Mouse (Mus musculus): ENCODE results near the gene Psmd2.

The Psmd2 gene

DNA sequence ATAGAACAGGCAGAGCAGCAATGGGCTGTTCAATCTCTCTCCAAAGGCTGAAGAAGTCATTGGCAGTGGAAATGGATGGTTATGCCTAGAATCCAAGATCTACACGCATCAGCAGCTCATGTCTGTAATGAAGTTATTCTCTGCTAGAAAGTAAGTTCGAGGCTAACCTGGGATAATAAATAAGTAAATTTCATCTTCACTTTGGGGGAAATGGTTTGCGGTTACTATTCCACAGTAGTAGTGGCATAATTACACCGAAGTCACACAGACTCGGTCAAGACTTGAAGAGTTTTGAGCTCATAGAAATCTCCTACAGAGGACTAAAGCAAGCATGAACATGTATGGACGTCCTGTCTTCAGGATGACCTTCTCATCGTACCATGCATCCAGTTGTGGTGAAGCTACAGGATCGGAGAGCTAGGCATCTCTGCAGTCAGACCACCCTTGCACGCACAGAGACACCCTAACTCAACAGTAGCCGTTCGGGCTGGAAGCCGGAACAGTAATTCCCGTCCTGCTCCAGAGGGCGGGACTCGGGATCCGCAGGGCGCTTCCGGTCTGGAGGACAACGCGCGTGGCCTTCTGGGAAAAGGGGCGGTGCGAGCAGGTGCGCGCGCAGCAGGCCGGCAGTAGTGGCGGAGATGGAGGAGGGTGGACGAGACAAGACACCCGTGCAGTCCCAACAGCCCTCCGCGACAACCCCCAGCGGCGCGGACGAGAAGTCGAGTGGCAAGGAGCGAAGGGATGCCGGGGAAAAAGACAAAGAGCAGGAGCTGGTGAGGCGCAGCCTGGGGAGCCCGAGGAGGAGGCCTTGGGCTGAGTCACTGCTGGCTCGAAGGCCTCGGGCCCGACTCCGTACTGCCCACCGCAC, at the start of gene Psmd2:
Psmd2 (plus strand) TSS at position 577 of the 871 bp plus-strand sequence.
- peak; percentile 97 for DNase-seq

DNA sequence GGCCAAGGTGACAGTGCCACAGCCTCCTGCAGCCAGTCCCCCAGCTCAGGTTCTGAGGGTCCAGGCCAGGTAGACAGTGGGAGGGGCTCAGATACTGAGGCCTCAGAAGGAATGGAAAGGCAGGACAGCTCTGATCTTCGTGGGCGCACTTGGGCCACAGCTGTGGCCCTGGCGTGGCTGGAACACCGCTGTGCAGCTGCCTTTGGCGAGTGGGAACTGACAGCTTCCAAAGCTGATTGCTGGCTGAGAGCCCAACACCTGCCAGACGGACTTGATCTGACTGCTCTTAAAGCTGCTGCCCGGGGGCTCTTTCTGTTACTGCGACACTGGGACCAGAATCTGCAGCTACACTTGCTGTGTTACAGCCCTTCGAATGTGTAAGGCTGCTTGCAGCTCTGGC, 46.7 kb upstream of the Psmd2 start:
- no peak for DNase-seq

DNA sequence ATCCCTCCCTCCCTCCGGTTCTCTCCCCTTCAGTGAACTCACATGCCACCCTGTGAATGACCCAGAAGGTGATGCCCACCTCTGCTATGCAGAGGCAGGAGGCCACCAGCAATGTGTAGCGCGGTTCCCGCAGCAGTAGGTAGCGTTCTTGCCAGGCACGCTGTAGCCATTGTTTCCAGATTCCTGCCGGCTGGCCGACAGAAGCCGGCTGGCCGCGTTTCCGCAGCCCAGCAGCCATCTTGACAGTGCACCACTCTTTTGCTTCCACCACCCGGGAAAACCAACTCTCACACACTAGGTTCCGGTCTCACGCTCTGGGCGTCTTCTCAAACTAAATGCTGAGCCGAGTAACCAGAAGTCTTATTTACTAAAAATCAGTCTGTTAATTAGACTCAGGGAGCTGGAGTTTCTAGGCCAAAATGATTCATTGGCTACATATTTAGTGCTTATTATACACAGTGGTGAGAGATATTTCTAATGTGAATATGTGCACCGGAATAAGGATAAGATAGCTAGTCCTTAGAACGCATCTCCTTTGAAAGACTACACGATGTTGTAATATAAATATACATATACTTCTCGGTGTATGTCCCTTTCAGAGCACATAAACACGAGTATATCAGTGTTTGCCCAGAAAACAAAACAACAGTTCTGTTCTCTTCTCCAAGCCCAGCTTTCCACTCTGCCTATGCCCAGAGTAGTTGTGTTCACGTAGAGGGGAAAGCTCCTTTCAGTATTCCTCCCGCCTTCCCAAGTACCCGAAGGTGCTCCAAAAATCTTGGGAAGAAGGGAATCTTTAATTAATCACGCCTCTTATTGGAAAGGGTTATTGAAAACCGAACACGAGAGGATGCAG, 40.7 kb upstream of the Psmd2 start:
- peak; percentile 84 for DNase-seq

DNA sequence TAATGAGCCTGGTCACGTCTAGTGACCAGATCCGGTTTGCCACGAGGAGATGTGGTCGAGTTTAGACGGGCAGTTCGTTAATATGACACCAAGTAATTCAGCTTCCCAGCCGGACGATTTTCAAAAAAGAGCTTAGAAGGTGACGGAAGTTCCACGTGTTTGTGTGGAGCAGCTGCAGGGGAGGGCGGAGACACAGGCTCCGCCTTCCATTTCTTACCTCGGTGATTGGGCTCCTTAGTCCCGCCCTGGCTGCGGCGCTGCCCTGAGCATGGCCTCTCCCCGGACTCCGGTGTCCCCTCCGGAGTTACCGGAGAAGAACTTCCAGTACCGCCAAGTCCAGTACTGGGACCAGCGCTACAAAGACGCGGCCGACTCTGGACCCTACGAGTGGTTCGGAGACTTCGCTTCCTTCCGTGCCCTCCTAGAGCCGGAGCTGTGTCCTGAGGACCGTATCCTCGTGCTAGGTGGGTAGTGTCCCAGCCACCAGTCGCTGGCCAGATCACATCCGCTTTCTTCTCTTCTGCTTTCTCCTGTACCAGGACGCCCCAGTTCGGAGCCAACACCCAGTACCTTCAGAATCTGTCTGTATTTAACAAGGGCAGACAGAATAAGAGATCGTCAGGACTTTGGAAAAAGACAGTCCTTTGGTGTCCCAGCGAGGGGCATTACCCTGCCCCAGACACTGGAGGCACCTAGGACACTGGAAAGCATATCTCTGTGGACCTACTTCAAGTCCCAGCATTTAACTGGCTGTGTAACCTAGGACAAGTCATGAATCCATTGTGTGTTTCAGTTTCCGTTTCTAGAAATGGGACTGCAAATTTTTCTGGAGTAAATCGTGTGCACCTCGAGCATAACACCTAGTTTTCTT, 39.9 kb upstream of the Psmd2 start, which contains the start of the genes Eef1akmt4, Gm49333 and Alg3:
Eef1akmt4 (plus strand) TSS at position 237 of the 871 bp plus-strand sequence.
Gm49333 (plus strand) TSS at position 254 of the 871 bp plus-strand sequence.
Alg3 (minus strand) TSS at position 379 of the 871 bp plus-strand sequence.
- DNase-seq = peak; percentile 95

DNA sequence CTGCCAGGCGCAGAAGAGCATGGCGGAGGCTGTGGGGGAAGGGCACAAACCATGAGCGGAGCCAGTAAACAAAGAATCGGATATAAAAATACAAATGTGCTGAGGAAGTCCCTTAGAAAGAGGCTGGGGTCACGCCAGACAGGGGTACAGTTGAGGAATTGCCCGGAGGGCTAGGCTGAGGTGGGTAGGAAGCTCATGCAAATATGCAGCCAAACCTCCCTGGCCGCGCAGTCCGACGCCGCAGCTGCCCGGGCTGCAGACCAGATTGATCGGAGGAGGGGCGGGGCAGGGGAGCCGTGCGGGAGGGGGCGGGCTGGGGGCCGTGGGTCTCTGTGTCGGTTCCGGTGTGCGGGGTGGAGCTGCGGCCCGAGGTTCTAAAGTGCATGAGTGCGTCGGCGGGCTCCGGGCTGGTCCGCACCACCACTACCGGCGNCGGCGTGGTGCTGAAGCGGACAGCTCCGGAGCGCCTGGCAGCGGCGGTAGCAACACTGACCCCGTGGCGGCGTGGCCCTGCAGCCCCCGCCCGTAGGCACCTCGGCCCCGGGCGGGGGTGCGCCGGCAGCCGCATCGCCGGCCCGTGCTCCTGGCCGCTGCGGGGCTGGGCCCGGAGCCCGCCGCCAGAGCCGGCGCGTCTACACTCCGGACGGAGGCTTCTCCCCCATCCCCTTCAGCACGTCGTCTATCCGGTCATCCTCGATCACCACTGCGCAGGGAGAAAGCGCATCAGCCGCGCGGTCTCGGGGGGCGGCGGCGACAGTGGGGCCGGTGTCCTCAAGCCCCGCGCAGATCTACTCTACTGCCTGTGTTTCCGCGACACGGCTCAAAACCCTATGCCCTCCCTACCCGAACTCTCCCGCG, 31.7 kb upstream of the Psmd2 start:
- no peak for DNase-seq

DNA sequence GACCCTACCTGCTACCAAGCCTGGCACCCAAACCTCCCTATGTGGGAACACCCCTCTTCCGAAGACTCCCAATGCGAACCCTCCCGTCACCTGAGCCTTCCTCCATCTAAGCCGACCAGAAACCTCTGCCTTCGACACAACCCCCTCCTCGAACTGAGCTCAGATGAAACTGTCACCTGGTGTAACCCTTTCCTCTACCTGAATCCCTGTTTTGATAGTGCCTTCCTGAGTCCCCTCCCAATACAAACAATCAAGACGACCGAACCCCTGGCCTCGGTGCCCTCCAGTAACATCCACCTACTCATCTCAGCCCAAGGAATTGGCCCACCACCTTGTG, 31.1 kb upstream of the Psmd2 start:
- no peak for DNase-seq

DNA sequence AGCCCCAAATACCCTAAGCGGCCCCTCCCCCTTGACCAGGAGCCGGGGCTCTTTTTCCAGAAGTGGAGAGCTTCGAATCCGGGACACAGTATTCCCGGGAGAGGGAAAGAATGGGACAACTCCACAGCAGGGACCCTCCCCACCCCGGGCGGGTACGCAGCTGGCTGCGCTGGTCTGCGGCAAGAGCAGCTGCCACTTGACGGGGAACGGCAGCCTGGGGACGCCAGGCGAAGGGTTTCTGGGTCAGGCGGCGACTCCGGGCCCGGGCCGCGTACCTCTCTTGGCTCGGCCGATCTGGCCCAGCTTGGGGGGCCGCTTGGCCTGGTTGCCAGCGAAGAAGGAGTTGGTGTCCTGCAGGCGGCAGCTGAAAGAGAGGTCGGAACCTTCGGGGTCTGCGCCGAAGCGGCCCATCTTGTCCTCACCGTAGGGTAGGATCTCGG, 30.7 kb upstream of the Psmd2 start:
- DNase-seq = no peak

DNA sequence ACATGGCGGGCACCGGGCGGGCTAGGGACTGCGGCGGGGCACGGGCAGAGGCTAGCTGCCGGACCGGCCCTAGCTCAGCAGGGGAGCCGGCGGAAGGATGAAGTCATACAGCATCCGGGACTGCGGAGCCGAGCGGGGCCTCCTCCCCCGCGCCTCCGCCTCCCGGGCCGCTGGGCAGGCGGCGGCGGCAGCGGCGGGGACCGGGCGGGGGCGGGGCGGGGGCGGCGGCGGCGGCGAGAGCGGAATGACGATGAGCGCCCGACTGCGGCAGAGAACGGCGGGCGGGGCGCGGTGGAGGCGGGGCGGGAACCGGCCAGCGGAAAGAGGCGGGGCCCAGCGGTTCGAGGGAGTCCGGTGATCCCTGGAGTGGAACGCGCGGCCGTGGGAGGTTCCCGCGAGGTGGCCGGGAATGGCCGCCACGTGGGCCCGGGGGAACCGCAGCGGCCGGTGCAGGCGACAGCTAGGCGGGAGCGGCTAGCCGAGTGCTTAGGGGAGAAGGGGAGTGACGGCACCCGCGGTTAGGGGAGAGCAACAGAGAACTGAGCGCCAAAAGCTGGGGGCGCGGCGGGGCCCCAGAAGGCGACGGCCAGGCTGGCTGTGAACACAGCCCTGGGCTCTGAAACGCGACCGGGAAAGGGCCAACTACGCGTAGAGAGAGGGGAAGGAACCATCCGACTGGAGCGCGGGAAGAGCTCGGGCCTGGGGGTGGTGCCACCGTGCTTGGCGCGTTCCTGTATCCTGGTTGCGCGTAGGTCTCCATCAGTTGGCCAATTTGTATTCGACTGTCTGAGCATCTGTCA, 30.1 kb upstream of the Psmd2 start, which contains the start of gene Camk2n2:
Camk2n2 (minus strand) TSS at position 97 of the 800 bp plus-strand sequence.
- peak; percentile 75 for DNase-seq

DNA sequence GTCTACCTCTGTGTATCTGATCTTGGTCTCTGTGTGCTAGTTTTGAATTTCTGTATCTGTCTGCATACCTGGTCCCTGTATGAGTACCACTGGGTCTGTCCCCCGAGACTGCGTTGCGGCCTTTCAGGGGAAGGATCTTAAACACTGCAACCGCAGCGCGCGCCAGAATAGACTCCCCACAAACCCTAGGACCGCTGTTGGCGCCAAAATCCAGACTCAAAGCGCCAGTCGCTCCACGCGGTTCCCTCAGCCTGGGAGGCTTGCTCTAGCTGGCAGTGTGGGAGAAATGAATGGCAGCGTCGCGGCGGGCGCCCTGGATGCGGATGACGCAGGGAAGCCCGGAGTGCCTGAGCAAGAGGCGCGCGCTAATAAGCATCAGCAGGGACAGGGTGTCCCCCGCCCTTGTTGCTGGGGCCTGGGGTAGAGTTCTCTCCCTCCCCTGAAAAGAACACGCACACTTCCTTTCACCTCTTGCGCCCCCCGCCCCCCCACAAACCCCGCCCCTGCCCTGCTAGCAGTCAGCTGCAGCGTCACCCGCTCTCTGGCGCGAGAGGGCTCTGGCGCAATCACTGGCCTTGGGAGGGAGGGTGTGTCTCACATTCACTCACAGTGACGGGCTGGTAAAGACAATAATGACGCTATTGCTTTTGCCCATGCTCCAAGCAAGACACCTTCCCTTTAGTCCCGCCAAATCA, 29.3 kb upstream of the Psmd2 start:
- peak; percentile 75 for DNase-seq

DNA sequence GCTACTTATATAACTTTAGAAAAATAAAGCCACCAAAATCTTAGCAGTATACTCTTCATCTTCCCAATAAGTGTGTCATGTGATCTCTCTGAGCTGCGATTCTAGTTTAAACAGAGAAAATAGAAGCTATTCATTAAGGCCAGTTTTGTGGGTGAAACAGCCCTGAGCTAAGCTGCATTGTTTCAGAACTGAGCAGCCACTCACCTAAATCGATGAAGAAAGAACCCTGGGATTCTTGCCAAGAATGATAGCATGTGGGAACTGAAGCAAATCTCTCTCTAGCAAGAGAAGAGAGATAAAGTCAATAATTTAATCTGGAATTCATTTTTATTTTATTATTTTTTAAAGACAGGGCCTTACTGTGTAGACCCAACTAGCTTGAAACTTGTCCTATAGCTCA, 28.2 kb upstream of the Psmd2 start:
- DNase-seq = no peak

DNA sequence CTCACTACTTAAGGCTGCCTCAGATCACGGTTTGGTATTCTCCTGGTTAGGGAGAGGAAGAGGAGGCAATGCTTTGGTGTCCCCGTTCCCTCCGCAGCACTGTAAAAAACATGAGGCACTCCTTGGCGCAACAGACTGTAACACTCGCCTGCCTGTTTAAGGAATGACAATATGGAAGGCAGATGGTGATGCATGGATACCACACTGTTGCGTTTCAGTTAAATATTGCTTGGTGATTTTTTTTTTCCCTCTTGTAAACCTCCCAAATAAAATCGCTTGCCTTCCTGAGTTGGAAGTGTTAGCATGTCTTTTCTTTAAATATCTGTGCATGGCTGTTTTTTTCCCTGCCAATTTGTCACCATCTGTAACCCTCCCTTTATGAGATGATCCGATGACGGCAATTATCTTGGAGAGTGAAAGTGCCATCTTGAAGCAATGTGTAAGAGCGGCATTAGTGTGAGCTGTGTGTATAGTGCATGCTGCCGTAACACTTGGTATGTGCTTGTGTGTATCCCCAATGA, 22.5 kb upstream of the Psmd2 start:
- no peak for DNase-seq

DNA sequence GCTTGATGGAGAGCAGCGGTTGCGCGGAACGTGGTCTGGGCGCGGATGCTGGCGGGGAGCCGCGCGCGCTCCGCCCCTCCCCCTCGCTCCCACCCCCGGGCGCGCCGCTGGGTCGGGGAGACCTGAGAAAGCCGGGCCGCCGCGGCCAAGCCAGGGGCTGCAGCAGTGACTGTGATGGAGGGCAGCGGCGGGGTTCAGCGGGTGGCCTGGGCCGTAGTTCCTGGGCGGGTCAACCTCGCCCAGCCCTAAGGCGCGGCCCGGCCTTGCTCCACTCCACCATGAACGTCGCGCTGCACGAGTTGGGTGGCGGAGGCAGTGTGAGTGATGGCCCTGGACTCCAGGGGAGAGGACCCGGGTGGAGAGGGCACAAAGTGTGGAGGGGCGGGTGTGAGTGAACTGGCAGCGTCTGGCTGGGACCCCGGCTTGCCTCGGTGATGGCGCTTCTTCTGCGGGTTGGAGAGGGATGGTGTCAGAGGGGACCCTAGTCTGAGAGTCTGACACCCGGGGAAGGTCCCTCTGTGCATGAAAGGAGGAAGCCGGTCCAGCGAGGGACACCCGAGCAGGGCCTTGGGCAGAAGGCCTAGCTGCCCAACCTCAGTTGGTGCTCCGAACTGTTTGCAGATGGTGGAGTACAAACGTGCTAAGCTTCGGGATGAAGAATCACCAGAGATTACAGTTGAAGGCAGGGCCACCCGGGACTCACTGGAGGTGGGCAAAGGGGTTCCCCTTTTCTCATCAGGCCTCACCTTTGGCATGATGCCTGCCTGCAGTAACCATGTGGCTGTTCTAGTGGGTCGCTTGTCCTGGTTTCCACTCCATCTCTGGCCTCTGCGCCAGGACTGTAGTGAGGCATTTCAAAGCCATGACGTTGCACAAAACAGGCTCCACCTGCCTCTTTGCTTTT, 21.5 kb upstream of the Psmd2 start, which contains the start of gene Ece2:
Ece2 (plus strand) TSS at position 98 of the 904 bp plus-strand sequence.
- DNase-seq = no peak

DNA sequence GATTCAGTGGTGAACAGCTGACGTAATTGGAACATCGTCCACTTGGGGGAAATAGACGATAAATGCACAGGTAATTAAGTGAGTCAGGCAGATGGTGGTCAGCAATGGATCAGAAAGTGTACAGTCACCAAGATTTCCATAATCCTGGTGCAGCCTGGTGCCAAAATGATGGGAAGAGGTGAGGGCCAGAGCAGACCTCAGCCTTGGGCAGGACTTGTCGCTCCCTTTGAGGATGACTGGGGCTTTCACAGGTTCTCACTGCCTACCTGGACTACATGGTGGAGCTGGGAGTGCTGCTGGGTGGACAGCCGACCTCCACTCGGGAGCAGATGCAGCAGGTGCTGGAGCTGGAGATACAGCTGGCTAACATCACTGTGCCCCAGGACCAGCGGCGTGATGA, 14.0 kb upstream of the Psmd2 start:
- DNase-seq = no peak

DNA sequence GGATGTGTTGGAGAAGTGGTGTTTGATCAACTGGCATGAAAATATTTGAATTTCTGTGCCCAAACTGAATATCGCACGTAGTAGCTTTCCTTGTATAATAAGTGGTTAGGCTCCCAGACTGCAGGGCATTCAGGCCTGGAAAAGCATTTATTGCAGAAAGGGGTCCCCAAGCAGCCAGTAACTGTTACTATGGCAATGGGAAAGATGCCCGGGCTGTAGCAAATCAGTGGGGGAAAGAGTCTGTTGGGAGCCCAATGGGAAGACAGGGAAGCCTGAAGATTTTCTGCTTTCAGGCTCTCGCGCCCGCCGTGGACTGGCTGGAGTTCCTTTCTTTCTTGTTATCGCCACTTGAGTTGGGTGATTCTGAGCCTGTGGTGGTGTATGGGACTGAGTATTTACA, 13.1 kb upstream of the Psmd2 start:
- no peak for DNase-seq

DNA sequence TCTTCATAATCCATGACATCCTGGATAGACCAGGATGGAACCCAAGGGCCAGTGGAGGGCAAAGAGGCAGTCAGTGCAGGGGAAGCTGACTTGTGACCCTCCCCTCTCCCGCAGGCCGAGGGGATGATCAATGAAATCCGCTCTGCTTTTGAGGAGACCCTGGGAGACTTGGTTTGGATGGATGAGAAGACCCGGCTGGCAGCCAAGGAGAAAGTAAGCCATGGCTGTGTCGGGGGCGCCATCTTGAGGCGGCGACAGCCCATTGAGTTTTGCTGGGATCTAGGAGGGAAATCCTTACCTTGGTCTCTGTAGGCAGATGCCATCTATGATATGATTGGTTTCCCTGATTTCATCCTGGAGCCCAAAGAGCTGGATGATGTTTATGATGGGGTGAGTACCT, 9.3 kb upstream of the Psmd2 start:
- DNase-seq = peak; percentile 84

DNA sequence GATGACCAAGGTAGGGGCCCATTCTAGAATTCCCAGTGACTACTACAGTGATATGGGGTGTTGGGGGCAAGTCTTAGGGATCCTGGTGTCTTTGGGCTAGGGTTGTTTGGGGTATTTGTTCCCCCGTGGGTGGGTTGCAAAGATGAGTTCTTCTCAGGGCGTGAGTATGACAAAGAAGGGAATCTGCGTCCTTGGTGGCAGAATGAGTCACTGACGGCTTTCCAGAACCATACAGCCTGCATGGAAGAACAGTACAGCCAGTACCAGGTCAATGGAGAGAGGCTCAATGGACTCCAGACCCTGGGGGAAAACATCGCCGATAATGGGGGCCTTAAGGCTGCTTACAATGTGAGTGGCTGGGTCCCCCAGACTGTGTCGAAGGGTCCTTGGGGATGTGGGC, 7.5 kb upstream of the Psmd2 start:
- DNase-seq = no peak

DNA sequence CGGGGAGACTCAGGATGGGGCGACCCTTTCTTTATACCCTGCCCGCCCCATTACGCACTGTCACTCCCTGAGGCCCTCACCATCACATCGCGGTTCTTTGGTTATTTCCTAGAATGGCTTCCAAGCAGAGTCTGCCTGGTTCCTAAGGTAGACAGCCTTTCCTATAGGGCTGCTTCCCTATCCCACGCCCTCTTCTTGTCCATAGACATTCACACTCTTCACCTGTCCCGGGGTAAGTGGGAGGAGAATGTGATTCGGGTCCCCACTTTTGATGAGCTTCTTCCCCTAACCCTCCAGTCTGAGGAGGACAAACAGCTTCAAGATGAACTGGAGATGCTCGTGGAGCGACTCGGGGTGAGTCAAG, 477 bp downstream of the Psmd2 start:
- DNase-seq = no peak

DNA sequence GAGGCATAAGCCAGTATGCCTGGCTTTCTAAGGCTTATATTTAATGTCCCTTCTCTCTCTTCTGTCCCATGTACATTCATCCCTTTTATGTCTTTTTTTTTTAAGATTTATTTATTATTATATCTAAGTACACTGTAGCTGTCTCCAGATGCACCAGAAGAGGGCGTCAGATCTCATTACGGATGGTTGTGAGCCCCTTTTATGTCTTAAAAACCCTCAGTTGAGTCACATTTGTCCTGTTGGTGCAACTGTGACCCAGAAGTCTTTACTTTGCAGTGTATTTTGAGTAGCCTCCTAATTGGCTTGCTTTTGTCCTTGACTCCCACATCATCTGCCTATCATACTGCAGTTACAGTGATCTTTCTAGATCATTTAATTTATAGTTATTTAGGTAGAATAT, 1.9 kb downstream of the Psmd2 start:
- no peak for DNase-seq

DNA sequence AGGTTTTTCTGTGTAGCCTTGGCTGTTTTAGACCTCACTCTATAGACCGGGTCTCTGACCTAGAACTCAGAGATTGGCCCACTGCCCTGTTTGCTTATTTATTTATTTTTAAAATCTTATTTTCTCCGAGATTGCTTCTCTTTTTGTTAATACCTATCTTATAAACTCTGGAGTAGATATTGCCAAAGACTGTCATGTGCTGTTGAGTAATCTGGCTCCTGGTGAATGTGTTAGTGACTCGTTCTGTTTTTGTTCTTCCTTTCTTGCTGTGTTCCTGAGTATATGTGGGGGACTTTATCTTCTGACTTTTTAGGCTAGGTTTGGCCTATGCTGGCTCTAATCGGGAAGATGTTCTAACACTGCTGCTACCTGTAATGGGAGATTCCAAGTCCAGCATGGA, 6.2 kb downstream of the Psmd2 start:
- no peak for DNase-seq
